Mouse (Mus musculus) embryo, embryonic 9.5 days (tissue): Measurements from ENCODE around the gene Mypop.

ENCODE experiments used
- DNase-seq: peaks from one replicate; pipeline ENCODE4 v3.0.0-alpha.2; 2017; ENCODE audit errors: extremely low spot score

Mypop gene

DNA sequence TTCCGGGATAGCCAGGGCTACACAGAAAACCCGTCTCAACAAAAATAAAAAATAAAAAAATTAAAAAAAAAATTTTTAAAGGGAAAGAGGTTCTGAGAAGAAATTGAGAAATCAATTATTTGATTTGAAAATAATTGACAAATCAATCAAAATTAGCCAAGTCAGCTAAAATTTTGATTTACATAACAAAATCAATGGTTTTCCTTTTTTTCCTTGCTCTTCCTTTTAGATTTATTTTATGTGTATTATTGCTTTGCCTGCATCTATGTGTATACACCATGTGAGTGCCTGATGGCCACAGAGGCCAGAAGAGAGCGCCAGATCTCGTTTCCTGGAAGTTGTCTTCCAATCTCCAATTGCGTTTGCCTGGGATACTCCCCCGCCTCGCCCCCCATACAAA is 26.9 kb downstream of the Mypop start:
- no peak for DNase-seq

DNA sequence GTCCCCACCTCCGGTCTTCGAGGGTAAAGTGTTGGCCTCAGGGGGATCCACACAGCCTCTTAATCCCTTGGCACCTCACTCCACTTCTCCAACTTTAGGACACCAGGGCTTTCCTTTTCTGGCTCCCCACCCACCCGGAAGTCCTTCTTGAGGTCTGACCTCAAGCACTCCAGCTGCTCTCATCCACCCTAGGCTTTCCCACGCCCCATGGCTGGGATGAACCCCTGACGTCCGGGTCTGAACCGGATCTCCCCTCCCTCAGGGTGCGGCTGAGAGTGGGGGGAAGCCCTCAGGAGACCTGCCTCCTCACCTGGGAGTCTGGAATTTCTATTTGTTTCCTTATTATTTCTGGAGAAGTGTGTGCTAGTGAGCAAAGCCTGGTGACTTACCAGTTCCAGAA is 30.0 kb downstream of the Mypop start:
- DNase-seq, result no peak

DNA sequence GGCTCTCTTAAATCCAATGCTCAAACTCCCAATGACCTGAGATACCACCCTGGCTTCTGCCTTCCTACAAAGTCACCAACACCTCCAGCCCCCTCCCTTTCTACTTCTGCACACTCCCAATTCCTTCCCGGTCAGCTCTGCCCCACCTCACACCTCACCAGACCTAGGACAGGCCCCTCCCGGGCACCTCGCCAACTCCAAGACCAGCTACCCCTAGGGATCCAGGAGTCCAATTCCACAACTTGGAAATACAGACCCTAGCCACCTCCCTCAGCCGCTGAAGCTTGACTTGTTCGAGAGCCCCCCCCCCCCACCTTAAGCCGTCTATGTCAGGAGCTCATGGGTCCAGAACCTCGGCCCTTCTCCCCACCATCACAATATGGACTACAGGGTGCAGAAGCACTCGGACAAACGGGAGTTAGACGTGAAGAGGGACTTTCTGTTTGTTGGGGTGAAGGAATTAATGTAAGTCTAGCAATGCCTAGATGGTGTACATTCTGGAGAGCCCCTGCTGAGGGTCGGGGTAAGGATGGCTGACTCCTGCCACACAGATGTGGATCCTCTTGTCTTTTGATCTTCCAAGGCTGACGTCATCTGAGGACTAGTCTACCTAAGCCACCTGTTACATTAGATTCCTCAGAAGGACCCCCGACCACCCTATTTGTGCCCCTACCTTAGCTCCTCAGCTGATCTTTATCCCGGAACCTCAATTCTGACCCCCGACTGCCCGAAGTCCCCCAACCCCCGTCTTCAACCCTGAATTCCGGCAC is 31.3 kb downstream of the Mypop start:
- no peak for DNase-seq

DNA sequence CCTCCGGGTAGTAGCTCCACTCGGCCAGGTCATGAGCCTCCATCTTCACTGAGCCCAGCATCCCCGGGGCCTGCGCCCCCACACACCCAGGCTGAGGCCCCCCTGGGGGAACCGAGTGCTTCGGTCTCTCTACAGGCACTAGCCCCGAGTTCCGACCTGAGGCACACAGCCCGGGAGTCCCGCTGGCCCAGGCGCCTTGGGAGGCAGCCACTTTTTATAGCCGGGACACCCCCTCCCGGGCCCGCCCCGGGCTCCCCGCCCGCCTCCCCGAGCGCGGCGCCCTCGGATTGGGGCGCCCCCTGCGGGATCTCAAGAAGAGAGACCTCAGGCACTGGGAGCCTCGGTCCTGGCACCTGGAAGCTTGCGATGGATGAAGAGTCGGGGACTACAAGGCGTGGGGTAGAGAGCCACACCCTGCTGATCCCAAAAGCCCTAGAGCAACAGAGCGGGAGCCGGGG is 32.3 kb downstream of the Mypop start, which contains the start of gene Foxa3:
Foxa3 (minus strand) TSS at position 182 of the 458 bp plus-strand sequence.
- DNase-seq, result no peak

DNA sequence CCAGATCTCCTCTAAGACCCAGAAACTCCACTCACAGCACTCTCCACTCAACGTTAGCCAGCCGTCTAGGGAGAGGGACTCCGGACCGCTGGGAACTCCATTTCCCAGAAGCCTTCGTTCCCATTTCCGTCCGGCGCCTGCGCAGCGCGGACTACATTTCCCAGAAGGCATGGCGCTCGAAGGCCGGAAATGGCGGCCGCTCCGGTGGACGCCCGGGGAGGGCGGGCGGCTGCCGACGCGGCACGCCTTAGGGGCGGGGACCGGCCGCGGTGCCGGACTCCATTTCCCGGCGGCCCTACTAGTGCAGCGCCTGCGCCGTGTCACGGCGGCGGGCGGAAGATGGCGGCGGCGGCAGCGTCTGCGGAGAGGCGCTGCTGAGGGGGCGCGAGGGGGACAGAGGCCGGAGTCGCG is 33.1 kb downstream of the Mypop start, which contains the start of gene Sympk:
Sympk (plus strand) TSS at position 282 of the 411 bp plus-strand sequence.
- DNase-seq, result peak; percentile 94

DNA sequence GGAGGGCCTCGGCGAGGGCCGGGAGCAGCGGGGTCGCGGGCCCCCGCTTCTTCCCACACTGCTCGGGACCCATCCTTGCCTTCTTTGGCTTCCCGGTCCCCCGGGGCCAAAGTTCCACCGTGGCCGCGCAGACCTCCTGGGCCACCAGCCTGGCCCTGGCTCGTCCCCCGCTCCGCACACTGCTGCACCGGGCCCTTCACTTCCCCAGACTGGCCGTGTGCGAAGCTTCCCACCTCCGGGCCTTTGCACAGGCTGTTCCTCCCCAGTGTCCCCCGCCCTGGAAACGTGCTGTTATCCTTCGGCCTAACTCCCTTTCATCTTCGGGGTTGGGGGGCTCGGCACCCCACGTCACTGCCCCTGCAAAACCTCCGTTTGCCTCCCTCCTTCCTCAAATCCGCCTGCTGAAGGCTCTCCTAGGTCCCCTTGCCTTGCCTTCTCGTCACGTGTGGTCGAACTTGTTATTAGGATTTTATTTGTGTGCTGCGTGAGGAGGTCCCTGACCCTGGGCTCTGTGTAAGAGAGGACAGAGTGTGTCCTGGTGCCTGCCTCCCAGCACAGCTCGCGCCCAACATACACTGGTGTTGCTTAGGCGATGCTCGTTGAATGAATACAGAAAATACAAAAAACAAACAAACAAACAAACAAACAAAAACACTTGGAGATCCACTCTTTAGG is 33.7 kb downstream of the Mypop start:
- DNase-seq, result peak; percentile 45

DNA sequence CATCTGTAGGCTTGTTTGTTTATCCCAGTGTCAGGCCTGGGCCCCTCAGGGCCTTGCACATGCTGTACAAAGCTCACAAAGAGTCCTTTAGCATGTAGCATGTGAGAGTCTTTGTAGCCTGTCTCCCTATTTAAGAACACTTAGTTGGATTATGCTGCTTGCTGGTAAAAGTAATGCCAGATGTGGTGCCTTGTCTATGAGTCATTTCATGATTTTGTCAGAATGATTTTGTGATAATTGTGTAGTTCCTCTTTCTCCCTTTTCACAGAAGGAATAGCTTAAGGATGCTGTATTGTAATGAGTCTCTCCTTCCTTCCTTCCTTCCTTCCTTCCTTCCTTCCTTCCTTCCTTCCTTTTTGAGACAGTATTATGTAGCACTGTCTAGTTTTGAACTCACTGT is 37.0 kb downstream of the Mypop start:
- no peak for DNase-seq

DNA sequence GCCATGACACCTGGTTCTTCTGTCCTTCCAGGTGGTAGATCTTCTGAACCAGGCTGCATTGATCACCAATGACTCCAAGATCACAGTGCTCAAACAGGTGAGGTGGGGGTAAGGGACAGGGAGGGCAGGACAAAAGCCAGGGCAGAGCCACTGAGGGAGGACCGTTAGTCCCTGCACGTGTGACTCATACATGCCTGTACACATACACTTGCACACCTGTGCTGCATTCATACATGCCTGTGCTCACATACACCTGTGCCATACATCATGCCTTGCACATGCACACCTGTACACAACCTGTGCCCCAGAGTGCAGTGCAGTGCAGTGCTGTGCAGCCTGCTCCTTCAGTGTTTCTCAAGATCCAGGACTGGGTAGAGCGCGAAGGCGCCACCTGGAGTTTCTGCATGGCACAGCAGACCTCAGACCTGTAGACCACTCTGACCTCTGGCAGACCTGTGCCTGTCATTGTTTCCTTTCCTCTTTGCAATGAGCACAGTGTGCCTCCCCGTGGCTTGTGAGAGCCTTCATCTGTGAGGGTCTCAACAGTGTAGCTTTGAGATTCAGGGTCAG is 38.1 kb downstream of the Mypop start:
- peak; percentile 68 for DNase-seq

DNA sequence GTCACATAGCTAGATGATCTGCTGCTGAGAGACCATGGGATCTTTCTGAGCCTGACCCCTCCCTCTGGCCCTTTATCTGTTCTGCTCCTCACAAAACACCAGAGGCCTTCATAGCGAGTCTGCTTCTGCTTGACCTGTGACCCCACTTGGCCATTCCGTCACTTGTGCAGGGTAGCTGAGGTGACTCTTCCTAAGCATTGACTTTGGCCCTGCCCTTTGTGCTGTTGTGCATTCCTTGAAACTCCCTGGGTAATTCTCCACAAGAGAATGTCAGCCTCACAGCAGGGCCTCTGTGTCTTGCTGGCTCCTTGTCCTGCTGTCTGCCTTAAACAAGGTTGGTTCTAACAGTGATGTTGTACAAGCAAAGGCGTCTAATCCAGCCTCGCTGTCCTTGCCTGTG is 40.6 kb downstream of the Mypop start:
- no peak for DNase-seq

DNA sequence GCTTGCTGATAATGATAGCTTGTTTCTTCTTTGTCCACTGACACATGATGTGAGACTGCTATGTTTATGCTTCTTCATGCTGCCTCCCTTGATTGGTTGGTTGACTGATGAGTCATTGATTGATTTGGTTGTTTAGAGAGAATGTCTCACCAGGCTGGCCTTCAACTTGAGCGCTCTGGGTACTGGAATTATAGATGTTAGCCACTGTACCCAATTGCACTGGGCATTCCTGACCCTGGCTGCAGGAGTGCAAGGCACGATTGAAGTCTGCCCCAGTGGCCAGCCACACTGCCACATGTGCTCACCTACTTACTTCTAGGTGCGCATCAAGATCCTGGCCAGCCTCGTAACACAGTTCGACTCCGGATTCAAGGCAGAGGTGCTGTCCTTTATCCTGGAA is 53.6 kb downstream of the Mypop start:
- DNase-seq, result no peak

DNA sequence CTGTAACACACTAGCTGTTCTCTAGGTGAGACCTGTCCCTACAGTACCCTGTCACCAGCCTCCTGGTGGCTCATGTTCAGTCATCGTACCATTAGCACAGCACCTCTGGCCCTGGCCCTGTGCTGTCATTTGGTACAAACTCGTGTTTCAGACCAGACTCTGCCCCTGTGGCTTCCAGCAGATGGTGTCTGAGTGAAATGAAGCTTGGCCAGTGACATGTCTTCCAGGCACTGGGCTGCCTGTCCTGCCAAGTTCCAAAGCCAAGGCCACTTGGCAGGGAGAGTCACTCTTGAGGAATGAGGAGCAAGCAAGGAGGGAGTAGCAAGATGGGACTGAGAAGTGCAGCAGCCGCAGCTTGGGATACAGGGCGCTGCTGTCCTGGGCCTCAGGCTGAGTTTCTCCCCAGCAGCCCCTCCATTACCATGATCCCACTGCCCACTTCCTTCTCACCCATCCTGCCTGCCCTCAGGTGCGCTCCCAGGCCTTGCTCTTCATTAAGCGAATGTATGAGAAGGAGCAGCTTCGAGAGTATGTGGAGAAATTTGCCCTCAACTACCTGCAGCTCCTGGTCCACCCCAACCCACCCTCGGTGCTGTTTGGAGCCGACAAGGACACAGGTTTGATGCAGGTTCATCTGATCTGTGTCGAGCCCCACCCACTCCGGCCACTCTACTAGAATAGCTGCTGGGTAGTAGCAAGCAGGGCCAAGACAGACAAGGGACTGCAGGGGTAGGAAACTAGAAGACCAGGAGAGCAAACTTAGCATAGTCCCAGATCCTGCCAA is 55.4 kb downstream of the Mypop start:
- DNase-seq, result no peak

DNA sequence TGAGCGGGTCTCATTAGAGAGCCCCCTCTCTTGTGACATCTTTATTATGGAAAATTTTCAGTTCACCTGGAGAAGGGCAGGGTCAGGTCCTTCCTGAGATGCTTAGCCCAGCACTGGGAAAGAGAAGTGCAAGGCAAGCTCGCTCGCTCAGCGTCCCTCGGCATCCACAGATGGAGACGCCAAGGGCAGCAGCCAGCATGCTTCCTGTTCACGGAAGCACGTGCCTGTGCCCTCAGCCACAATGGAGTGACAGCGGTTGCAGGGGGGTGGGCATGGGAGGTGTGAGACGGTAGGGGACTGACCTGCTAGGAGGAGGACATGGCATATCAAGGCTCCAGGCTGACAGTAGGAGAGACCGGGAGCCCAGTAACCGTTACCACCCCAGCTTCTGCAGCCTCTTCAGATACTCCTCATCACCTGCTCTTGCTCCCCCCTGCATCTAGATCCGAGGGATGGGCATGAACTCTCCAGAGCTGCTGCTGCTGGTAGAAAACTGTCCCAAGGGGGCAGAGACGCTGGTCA is 57.0 kb downstream of the Mypop start:
- DNase-seq, result no peak

DNA sequence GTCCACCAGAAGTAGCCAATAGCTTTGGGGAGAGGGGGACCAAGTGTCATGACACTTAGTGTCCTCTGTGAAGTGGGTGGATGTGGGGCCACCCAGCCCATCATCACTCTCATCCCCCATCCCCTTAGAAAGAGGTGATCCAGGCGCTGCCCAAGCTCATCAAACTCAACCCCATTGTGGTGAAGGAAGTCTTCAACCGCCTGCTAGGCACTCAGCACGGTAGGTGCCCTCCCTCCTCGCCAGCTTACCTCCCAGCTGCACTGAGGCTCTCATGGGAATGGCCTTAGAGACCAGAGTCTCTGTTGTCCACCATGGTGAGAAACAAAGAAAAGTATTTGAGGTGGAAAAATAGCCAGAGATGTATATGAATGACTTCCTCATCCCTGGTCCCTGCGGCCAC is 58.2 kb downstream of the Mypop start:
- no peak for DNase-seq

DNA sequence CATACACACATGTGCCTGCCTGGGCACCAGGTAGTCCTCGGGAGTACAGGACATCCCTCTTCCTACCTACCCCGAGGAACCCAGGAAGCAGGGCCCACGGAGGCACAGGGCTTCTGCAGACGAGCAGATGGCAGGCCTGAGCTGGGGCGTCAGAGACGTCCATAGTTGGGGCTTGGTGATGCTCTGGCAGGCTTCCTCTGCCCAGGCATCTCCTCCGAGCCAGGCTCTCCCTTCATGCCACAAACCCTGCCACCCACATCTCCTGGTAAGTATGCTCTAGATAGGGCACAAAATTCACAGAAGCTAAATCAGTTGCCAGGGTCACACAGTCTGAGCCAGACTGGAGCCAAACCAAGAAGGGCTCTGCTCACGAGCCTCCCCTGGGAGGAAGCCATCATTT is 59.1 kb downstream of the Mypop start:
- DNase-seq, result no peak

DNA sequence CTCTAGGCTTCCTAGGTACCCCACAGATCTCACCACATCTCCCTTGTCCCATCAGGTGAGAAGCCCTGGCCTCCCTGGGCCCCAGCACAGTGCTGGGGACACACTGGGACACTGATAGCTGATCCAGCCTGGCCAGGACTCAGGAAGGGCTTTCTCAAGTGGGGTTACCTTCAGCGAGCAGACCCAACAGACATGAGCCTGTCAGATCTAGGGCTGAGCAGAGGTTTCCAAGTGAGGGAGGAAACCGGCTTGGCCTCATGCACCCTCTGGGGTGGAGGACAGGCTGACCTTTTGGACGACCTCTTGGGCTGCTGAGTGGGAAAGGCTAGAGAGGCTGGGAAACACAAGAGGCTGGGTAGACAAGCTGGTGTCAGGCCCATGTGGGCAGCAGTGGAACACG is 60.1 kb downstream of the Mypop start:
- no peak for DNase-seq
